Mouse (Mus musculus): Measurements from ENCODE around the gene Lrp8.

Gene Lrp8

DNA sequence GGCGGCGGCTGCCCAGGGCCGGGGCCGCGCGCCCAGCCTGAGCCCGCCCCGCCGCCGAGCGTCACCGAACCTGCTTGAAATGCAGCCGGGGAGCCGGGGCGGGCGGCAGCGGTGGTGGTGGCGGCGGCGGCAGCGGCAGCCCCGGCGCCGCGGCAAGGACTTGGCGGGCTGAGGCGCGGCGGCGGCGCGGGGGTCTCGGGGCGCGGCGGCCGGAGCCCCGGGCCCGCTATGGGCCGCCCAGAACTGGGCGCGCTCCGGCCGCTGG, at the start of gene Lrp8:
Gene Lrp8, plus strand, starts transcription at position 77 of the 265 bp plus-strand sequence.
- in situ Hi-C loops (cut with MseI, MboI), result no loop called here

DNA sequence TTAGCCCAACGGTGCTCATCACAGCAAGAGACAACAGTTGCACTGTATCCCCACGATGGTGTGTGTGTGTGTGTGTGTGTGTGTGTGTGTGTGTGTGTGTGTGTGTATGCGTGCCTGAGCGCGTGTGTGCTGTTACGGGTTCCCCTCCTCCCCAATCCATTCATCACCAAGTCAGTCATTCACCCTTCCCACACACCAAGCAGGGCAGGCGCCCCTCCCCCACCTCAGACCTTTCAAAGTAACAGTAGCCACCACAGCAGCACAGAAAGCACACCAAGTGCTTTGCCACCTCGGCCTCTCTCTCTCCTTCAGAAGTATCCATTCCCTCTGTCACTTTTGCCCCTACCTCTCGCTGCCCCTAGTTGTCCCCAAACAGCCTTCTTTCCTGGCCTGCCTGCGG, 45.8 kb upstream of the Lrp8 start:
- in situ Hi-C loops (cut with MseI, MboI), result no loop called here

DNA sequence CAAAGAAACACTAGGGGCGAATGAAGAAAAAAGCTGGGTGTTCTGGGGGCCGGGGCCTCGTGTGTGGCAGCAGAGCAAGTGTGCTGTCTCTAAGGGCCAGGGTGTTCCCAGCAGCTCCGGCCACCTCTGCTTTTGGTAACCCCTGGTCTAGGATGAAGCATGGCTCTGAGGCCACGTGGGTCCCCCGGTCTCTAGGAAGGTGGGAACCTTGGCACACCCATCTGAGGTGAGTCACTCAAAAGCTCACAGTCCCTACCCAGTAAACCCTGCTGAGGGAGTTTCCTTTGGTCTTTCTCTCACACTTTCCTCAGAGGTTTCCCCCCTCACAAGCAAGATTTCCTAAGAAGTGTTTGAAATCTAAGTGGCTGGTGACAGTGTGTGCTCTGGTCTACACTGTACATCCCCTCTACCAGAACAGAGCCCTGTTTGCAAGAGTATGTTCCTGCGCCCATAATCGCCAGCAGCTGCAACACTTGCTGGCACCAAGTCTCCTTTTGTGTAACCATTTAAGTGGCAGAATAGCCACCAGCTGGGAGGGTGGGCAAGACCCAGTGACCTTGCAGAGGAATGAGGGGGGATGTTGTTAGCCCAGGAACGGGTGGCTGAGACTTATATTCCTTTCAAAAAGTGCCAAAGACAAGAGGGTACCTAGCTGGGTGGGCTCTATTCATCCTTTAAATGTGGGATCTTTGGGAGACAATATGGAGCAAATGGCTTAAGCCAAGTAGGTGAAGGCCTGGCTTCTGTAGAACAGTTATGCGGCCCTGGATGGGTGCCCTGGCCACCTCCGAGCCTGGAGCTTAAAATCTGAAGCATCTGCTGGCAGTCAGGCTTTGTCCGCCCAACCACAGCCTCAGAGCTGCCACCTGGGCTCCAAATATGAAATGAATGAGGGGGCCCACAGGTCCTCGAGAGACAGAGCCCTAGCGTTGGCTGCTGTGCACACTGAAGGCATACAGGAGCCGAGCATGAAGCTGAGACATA, 44.3 kb upstream of the Lrp8 start:
- in situ Hi-C loops (cut with MseI, MboI), result no loop called here

DNA sequence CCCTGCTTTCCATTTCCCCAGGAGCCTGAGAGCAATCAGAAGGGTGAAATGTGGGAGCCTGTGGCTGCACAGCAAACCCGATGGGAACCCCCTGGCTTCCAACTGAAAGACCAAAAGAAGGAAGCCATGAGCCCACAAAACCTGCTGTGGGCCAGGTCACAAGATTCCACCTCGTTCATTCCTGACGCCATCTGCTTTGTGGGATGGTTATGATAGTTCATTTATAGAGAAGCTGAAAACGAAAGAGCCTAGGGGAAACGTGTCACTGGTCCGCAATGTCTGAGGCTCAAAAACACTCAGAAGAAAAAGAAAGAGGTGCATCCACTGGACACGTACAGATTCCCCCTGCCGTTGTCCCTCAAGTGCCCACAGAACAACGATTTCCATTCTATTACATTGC, 43.1 kb upstream of the Lrp8 start:
- in situ Hi-C loops (cut with MseI, MboI), result no loop called here

DNA sequence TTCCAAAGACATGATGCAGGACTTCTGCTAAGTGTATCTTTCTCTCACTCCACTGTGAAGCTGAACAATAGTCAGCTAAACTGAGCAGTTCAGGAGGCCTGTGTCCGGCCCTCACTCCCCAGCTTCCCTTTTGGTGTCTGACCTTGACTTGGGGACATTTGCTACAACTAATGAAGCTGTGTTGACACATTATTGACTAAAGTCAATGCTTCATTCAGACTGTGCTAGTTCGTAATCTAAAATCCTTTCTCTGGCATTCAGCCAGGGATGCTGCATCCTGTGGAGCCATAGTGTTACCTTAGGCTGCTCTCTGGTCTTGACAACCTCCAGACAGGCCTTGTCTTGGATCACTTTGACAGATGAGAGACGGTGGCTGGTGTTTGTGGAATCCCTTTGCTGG, 39.1 kb upstream of the Lrp8 start:
- in situ Hi-C loops (cut with MseI, MboI), result no loop called here

DNA sequence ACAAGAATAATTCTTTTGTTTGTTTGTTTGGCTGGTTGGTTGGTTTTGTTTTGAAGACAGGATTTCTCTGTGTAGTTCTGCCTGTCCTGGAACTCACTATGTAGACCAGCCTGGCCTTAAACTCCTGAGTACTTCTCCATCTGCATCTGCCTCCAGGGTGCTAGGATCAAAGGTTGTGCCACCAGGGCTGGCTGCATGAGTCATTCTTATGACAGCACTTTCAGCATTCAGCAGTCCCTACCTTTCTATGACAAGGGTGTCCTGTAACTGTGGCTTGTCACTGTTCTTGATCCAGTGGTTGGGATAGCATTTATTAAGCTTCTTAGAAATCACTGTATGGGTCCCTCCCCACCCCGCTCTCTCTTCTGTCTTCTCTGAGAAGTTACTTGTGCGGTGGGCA, 38.5 kb upstream of the Lrp8 start:
- in situ Hi-C loops (cut with MseI, MboI), result no loop called here

DNA sequence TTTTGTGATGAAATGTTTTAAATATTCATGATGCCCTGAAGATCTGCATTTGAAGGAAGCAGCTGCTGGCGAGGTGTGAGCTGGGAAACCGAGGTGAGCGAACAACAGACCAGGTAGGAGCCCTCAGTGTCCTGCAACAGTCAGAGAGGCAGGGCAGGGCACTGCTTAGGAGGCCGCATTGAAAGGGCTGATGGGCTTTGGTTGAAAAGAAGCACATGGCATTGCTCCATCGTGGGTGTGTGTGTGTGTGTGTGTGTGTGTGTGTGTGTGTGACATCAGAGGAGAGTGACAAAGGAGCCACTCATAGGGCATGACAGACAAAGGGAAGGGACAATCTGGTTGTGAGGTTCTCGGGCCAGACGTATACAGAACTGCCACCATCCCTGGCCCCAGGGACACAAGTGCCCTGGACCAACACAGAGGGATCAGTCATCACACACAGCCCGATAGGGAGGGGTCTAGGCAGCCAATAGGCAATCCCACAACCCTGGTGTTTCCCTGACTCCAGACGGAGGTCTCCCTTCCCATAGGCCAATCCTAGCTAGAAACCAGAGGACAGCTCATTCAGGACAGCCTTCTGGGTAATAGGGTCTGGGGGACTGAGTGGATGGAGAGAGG, 36.8 kb upstream of the Lrp8 start:
- in situ Hi-C loops (cut with MseI, MboI), result no loop called here

DNA sequence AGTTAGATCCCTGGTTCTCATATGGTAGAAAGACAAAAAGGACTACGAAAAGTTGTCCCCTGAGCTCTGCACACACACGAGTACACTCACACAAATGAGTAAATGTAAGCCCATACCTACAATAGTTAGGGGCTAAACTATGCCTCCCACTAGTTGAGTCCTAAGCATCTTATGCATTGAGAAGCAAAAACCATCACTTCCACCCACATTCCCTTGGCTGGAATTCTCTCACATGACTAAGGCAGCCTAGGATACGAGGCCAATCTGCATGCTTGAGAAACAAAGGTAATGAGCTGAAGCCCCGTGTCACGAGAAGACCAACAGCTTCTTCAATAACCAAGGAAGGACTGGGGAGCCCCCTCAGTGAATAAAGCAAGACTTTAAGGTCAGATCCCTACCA, 35.9 kb upstream of the Lrp8 start:
- in situ Hi-C loops (cut with MseI, MboI), result no loop called here

DNA sequence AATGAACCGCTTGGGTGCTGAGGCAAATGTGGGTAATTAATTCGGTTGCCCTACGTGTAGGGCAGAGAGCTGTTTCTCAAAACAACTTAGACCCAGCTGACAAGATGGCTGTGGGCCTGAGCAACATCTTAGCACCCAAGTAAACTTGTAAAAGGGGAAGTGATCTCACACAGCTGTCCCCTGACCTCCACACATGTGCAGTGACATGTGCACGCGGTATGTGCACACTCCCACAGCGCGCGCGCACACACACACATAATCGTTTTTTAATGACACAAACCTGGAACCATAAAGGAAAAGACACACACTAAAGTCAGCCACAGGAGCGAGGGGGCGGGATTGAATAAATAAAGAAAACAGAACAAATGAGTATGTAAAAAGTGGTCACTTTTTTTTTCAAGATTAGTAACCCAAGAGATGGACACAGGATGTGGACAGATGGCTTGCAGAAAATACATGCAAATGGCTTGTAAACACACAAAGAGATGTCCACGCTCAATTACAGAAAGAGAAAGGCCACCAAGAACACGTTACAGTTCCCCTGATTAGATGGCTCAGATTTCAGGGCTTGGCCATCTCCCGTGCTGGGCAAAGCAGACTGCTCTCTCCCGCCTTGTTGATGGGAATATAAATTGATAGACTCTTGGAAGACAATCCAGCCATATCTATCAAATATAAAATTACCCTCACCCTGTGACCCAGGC, 29.8 kb upstream of the Lrp8 start:
- in situ Hi-C loops (cut with MseI, MboI), result no loop called here

DNA sequence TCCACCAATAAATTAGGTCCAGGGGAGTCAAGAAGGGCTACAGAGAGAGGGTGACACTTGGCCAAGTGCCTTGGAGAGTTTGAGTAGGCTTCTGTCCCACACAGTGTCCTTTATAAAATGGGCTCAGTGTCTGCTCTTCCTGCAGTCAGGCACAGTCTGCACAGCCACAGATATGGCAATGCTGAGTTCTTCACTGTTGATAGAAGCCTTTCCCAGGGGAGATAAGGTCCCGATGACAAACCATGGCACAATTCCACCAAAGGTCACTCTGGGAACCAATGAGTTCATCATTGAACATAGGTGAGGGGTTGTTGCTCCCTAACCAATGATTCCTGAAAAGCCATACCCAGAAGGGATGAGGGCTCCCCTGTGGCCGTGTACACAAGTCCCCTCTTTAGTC, 27.2 kb upstream of the Lrp8 start:
- in situ Hi-C loops (cut with MseI, MboI), result no loop called here

DNA sequence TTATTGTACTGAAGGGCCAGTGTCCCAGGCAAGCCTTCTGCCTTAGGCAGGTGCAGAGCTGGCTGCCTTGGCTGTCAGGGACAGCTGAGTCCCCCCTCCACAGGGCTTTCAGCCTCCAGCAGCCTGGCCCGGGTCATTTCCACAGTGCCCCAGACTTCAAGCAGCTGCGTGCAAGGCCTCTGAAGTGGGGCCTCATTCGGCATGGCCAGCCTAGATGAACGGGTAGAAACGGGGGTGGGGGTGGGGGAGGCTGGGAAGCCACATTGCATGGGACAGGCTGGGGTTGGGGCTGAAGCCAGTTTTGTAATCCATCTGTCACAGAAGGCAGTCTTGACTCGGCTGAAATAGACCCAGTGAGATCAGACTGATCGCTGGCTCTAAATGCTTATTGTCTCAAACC, 26.4 kb upstream of the Lrp8 start:
- in situ Hi-C loops (cut with MseI, MboI), result no loop called here

DNA sequence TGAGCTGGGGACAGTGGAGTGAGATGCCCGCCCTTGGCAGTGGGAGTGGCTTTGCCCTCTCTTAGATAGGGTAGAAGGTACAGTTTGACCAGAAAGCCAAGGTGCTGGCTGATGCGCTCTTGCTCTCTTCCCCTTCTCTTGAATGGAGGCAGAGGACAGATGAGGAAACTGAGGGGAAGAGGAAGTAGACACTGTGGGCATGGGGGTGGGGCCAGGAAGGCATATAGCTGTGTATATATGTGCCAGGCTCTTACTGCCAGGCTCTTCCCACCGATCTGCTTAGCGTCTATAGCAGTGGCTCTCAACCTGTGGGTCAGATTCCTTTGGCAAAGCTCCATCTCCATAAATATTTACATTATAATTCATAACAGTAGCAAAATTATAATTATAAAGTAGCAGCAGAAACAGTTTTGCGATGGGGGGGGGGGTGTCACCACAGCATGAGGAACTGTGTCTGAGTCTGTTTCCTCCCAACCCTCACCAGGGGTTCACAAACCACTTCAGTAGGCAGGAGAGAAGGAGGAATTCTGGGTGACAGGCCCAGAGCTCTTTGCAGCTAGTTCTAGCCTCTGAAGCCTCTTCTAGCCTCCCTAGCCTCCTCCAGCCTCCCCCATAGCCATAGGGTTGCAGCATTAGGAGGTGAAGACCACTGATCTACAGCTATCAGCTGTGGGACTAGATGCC, 24.9 kb upstream of the Lrp8 start:
- in situ Hi-C loops (cut with MseI, MboI), result no loop called here

DNA sequence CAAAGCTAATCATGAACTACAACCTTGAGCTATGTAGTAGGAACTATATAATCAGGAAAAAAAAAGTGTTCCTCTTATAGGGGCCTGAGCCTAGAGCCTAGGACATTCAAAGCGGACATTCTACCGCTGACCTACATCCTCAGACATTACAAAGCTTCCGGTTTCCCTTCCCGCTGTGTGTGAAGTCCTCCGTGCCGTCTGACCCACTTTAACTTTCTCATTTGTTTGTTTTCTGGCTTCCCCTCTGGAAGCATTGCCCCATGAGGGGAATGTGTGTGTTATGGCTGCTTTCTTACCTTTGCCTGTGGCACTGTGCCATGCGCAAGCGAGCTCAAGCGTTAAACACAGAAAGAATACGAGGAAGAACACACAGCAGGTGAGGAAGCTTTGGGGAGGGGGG, 18.5 kb upstream of the Lrp8 start:
- in situ Hi-C loops (cut with MseI, MboI), result no loop called here

DNA sequence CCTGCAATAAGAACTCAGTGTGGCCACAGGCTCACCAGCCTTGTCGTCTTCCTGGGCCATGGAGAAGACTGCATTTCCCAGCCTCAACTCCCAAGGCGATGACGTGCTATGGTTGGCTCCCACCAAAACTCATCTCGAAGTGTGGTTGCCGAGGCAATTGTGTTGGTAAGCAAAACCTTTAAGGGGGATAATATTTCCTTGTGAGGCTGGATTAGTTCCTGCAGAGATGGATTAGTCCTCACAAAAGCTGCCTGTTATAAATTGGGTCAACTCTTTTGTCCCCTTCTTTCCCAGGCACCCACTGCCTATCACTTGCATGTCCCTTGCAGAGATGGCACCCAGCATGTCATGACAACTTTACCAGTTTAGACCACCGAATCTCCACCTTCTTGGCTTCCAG, 13.2 kb upstream of the Lrp8 start:
- in situ Hi-C loops (cut with MseI, MboI), result no loop called here

DNA sequence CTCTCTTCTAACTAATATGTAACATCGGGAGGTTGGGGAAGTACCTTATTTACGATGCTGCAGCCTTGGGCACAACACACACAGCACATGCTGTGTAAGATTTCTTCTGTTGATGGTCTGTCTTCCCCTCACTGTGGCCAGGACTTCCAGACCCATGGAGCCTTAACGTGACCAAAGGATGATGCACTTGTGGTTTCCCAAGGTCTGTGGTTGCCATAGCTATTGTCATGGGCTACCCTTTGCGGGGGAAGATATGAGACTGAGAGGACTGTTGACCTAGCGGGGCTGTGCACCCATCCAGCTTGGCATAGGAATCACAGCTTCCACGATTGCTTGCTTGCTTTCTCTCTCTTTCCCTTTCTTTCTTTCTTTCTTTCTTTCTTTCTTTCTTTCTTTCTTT, 1.3 kb upstream of the Lrp8 start:
- in situ Hi-C loops (cut with MseI, MboI), result no loop called here

DNA sequence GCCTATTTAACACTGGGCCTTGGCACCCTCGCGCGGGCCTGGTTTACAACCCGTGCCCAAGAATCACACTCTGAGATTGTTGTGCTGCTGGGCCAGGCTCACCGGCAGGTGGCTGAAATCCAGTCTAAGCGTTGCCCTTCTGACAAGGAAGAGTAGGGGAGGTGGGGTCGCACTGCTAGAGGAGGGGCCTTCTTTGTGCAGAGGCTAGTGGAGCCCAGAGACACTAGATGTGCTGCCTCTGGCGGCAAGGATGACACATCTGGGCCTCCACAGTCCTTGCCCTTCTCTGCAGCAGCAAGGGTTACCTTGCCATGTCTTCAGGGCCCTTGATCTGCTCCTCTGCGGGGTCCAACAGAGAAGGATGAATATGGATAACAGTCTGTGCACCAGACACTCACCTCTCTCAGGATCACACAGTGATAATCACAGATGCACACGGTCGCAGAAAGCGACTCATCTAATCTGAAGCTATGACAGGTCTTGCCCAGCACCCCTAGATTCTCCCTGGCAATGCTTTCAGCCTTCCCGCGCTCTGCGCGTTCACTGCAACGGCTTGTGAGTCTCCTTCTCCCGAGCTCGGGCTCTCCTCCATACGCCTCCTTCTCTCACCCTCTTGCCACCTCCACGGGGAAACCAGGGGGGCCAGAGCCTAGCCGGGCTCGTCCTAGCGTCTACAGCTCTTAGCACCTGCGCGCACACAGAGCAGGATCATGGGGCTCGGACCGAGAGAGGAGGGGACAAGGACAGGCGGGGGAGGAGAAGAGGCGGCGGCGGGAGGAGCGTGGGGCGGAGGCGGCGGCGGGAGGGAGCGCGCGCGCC, 486 bp upstream of the Lrp8 start:
- in situ Hi-C loops (cut with MseI, MboI), result no loop called here

DNA sequence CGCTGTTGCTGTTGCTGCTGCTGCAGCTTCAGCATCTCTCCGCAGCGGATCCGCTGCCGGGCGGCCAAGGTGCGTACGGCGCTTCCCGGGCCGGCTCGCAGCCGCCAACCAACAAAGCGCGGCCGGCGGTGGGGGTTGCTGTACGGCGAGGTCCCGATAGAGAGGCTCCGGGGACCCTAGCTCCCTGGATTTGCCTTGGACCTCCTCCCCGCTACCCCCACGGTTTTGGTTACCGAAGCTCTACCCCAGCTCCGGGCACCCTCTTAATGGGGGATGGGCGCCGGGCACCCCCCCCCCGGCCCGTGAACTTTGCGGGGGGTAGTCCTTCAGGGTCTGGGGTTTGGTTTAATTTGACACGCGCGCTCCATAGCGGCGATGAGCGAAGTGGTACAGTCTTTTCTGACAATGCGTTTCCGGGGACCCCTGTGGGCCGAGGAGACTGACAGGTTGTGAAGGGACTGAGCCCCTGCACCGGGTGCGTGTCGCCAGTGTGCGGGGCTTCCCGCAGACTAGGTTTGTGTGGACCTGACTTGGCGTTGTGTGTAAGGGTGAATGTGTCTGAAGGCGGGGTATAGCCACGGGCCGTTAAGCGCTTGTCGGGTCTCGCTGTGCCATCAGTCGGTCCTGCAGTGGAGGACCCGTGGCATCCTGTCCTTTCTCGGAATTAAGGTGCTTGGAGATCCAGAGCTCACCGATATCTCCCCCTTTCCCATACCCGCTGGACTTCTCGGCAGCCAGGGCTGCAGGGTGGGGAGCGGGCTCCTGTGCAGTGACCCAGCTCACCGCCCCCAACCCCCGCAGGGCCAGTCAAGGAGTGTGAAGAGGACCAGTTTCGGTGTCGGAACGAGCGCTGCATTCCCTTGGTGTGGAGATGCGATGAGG, 630 bp downstream of the Lrp8 start:
- in situ Hi-C loops (cut with MseI, MboI), result no loop called here

DNA sequence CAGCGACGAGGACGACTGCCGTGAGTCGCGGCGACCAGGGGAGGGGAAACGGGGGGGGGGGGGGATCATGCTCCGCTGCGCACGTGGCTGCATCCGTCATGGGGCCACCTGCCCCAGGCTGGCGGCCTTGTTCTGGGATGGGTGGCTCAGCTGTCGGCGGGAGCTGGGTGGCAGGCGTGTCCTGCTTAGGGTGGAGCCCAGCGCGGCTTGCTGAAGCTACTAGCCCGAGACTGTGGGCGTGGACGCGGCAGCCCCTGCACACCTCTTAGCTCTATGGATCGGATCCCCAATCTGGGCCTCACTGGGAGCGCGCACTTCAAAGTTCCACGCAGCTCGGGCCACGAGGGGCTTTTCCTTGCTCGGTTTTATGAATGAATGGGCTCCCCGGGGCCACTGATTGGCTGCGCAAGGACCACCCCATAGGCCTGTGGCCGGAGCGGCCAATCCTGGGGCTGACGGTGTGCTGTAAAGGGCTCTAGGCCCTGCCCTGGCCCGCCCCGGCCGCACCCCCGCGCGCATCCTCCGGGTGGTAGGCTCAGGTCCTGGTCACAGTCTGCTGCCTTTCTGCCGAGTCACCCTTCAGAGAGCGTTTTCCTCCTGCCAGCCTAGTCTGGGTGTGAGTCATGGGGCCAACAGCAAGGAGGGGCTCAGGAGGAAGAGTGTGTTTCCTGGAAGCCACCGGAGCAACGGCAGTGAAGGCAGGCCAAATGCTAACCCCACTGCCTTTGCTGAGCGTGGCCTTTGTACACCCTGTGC, 1.5 kb downstream of the Lrp8 start:
- in situ Hi-C loops (cut with MseI, MboI), result no loop called here

DNA sequence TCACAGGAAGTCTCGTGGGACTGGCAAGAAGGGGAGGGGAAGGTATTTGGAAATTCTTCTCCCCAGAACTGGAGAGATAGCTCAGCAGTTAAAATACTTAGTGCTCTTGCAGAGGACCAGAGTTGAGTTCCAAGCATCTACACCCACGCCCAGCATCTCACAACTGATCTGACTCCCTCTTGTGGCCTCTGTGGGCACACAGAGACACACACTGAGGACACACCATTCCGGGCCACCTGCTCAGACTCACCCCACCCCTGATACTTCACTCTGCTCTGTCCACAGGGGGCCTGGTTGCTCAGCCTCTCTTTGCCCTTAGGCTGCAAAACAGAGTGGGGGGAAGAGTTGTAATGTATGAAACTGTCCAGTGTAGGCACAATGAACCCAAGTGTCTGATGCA, 3.4 kb downstream of the Lrp8 start:
- in situ Hi-C loops (cut with MseI, MboI), result no loop called here

DNA sequence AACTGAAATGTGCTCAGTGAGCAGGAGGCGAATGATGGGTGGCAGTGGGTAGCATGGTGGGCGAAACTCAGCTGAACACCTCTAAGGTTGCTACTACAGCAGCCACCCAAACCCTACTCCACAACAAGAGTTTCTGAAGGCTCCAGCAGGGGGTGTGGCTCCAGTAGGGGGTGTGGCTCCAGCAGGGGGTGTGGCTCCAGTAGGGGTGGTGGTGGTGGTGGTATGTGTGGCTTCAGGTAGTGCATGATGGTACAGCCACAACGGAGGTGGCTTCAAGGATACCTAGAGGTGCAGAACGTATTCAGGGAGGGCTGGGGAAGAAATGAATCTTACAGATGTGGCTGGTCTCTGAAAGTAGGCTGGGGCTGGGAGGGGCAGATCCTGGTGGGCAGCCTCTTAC, 5.7 kb downstream of the Lrp8 start:
- in situ Hi-C loops (cut with MseI, MboI), result no loop called here
